Mouse (Mus musculus) cerebellum, postnatal 25 days (tissue): ENCODE data around the gene Map3k10.

Experiments
- DNase-seq, 2 experiments: peaks; one replicate each; pipeline ENCODE4 v3.0.0; 2021; ENCODE audit warnings: mixed read lengths in 2 of 2

Map3k10 gene

GRCm38 (mm10) chr7:27674522-27675221 lies at the start of gene Map3k10:
TSS of gene Map3k10 (minus strand) at chr7:27674598.
- peak; percentile 96 to 99 for DNase-seq

GRCm38 (mm10) chr7:27721951-27722350 lies 47.6 kb upstream of the Map3k10 start:
- no peak for DNase-seq

- no peak for DNase-seq
Measured at GRCm38 (mm10) chr7:27710402-27710801, 36.0 kb upstream of the Map3k10 start.

GRCm38 (mm10) chr7:27696711-27697110 lies 22.3 kb upstream of the Map3k10 start:
- DNase-seq, result no peak

GRCm38 (mm10) chr7:27691076-27691475 lies 16.7 kb upstream of the Map3k10 start:
- peak in 1 of 2 experiments; percentile 59 for DNase-seq

GRCm38 (mm10) chr7:27688815-27689612 lies 14.6 kb upstream of the Map3k10 start, which contains the start of gene Zfp607b:
TSS of gene Zfp607b (plus strand) at chr7:27689340.
- peak; percentile 87 to 91 for DNase-seq

GRCm38 (mm10) chr7:27688246-27688788 lies 13.9 kb upstream of the Map3k10 start:
- no peak for DNase-seq

- no peak for DNase-seq
Measured at GRCm38 (mm10) chr7:27687836-27688235, 13.4 kb upstream of the Map3k10 start.

GRCm38 (mm10) chr7:27687043-27687442 lies 12.6 kb upstream of the Map3k10 start:
- no peak for DNase-seq

GRCm38 (mm10) chr7:27685681-27686080 lies 11.3 kb upstream of the Map3k10 start:
- DNase-seq, result no peak

- DNase-seq, result no peak
Measured at GRCm38 (mm10) chr7:27685220-27685619, 10.8 kb upstream of the Map3k10 start.

- DNase-seq, result no peak
Measured at GRCm38 (mm10) chr7:27683218-27683617, 8.8 kb upstream of the Map3k10 start.

- DNase-seq, result no peak
Measured at GRCm38 (mm10) chr7:27675222-27675612, 819 bp upstream of the Map3k10 start.

- no peak for DNase-seq
Measured at GRCm38 (mm10) chr7:27674195-27674521, 240 bp downstream of the Map3k10 start.

- DNase-seq, result peak; percentile 68 to 70
Measured at GRCm38 (mm10) chr7:27673575-27674131, 745 bp downstream of the Map3k10 start.

- peak in 1 of 2 experiments; percentile 71 for DNase-seq
Measured at GRCm38 (mm10) chr7:27673064-27673574, 1.3 kb downstream of the Map3k10 start.

GRCm38 (mm10) chr7:27662038-27662437 lies 12.4 kb downstream of the Map3k10 start:
- no peak for DNase-seq

GRCm38 (mm10) chr7:27658712-27659663 lies 15.4 kb downstream of the Map3k10 start:
- peak in 1 of 2 experiments; percentile 37 for DNase-seq

- DNase-seq, result peak; percentile 52
Measured at GRCm38 (mm10) chr7:27657824-27658395, 16.5 kb downstream of the Map3k10 start.

GRCm38 (mm10) chr7:27656600-27656999 lies 17.8 kb downstream of the Map3k10 start:
- peak; percentile 29 to 47 for DNase-seq

GRCm38 (mm10) chr7:27655545-27655944 lies 18.9 kb downstream of the Map3k10 start:
- no peak for DNase-seq
